Mouse (Mus musculus): ENCODE data around the gene Smad5. TPM values are rescaled to one million over a fixed set of nuclear protein-coding genes. Genes with fewer than 3 reads are reported as not detected.

The Smad5 gene
- polyA plus RNA-seq, 1 experiment from 2014 or later, result 30.4 TPM

- no peak overlapping the region for H3K4me2 ChIP-seq
- 88% methylated on average over 3 of the region's 3 CpGs for WGBS
- H3K27ac ChIP-seq, result no peak overlapping the region
Measured at GRCm38 (mm10) chr13:56781697-56782096, 78.9 kb downstream of the Smad5 start.

GRCm38 (mm10) chr13:56782621-56783020 is 79.8 kb downstream of the Smad5 start:
- 78% methylated on average over 1 of the region's 1 CpGs for WGBS
- Histone ChIP-seq H3K9me3 (no peaks in the 10 kb centered on the region), H3K4me2 (no peak overlapping the region)

More at GRCm38 (mm10) chr13:56781697-56782096, 78.9 kb downstream of the Smad5 start:
- Histone ChIP-seq H3K4me3 (no peak overlapping the region), H3K9ac (no peak overlapping the region), H3K36me3 (no peaks in the 10 kb centered on the region), H3K4me1 (no peaks in the 10 kb centered on the region), H3K9me3 (no peaks in the 10 kb centered on the region), H3K27me3 (no peaks in the 10 kb centered on the region)
- no peak for ATAC-seq (ENCODE audit: insufficient number of reproducible peaks, low FRiP score, low TSS enrichment, low read depth)

GRCm38 (mm10) chr13:56790683-56791082 is 87.9 kb downstream of the Smad5 start:
- Histone ChIP-seq H3K9ac (no peak overlapping the region), H3K9me3 (no peaks in the 10 kb centered on the region), H3K4me3 (no peak overlapping the region), H3K4me1 (0 out of 2 replicates have a peak, but pooled peaks cover 5% of the 10 kb centered on the region), H3K27me3 (no peaks in the 10 kb centered on the region), H3K27ac (no peak overlapping the region), H3K36me3 (no peaks in the 10 kb centered on the region), H3K4me2 (no peak overlapping the region)
- ATAC-seq (ENCODE audit: insufficient number of reproducible peaks, low FRiP score, low TSS enrichment, low read depth), result no peak
- 79% methylated on average over 3 of the region's 3 CpGs for WGBS

More at GRCm38 (mm10) chr13:56782621-56783020, 79.8 kb downstream of the Smad5 start:
- no peak overlapping the region for H3K27ac ChIP-seq
- no peaks in the 10 kb centered on the region for H3K27me3 ChIP-seq
- ATAC-seq (ENCODE audit: insufficient number of reproducible peaks, low FRiP score, low TSS enrichment, low read depth), result no peak
- no peaks in the 10 kb centered on the region for H3K36me3 ChIP-seq
- H3K9ac ChIP-seq, result no peak overlapping the region
- no peaks in the 10 kb centered on the region for H3K4me1 ChIP-seq
- H3K4me3 ChIP-seq, result no peak overlapping the region

Other genes starting within 250 kb of the Smad5 start
- gene Il9, start 220.8 kb upstream of the Smad5 start, polyA plus RNA-seq (2015; fragmentation: Nextera tagmentation; extraction: Ambion mirVana), result not detected in 2 replicates
- 1.1 and 1.7 TPM in 2 replicates for gene Fbxl21, start 180.5 kb upstream of the Smad5 start, polyA plus RNA-seq (2015; fragmentation: Nextera tagmentation; extraction: Ambion mirVana)
- not detected in 2 replicates for gene Lect2, start 154.5 kb upstream of the Smad5 start, polyA plus RNA-seq (2015; fragmentation: Nextera tagmentation; extraction: Ambion mirVana)
- 105 and 121 TPM in 2 replicates for gene Tgfbi, start 93.5 kb upstream of the Smad5 start, polyA plus RNA-seq (2015; fragmentation: Nextera tagmentation; extraction: Ambion mirVana)
- gene Gm45623, start 50.8 kb downstream of the Smad5 start, polyA plus RNA-seq (2015; fragmentation: Nextera tagmentation; extraction: Ambion mirVana), result 0.62 and 0.79 TPM in 2 replicates
- 0.09 TPM in 1 of 2 replicates, not detected in the other for gene Trpc7, start 193.0 kb downstream of the Smad5 start, polyA plus RNA-seq (2015; fragmentation: Nextera tagmentation; extraction: Ambion mirVana)